Mouse (Mus musculus) kidney, adult 18-20 months (tissue): ENCODE results near the gene Med15.
"Not testable (repeated sequence)": the region's sequence is repeated elsewhere in the genome, so short reads cannot be mapped to it uniquely, and the experiment has no call there.

Source experiments
- DNase-seq: peaks from one replicate; pipeline ENCODE4 v3.0.0; 2021

Gene Med15

DNA sequence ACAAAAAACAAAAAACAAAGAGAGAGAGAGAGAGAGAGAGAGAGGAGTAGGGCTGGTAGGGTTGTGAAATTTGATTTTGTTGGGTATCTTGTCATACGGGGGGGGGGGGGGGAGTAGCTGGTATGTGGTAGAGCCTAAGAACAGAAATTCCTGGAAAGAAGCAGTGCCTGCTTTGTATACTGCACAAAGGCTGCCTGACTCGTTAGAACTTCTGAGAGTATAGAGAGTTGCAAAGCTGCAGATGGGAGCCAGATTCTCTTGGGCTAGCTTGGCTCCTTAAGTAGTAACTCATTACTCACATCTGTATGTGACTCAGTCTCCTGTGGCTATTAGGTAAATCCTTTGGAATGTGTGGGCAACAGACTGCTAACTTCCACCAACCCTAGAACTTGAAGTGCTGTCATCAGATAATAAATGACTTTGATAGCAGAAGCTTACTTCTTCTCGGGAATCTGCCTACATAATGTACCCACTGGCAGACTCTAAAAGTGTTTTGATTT is at the start of gene Med15:
TSS of gene Med15 (minus strand) at position 51 of the 500 bp plus-strand sequence.
- no peak for DNase-seq

DNA sequence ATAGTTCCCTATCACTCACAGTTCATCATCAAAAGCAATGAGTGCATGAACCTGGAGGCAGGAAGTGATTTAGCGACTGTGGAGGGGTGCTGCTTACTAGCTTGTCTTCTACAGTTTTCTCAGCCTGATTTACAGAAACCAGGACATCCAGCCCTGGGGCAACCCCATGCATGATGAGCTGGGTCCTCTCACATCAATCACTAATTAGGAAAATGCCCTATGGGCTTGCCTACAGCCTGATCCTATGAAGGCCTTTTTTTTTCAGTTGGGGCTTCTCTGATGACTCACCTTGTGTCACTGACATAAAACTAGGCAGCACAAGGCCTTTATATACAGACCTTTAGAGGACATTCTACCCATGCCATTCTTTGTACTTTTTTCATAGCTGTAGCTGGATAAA is 47.0 kb upstream of the Med15 start:
- DNase-seq = no peak

DNA sequence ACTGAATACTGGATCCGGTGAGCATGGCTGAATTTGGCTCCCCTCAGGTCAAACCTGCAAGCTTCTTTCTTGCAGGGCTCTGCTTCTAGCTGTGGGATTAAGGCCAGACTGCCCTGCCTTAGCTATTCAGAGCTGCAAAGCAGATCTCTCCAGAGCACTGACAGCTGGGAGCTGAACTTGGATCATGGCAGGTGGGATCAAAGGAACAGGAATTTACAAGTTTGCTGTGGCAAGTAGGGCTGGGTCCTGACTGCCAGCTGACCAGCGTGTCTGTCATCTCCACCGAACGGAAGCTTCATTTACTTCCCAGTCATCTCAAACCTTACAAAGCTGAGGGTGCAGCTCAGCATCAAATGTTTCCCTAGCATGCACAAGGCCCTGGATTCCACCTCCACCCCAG is 45.5 kb upstream of the Med15 start:
- no peak for DNase-seq

DNA sequence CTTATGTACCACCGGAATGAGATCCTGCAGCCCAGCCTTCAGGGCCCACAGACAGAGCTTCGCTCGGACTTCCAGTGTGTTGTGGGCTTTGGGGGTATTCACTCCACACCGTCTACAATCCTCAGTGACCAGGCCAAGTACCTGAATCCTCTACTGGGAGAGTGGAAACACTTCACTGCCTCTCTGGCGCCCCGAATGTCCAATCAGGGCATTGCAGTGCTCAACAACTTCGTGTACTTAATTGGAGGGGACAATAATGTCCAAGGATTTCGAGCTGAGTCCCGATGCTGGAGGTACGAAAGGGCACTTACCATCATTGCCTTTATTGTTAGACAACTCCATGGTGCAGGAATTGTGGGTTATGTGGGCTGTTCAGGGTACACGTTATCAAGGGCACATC is 44.1 kb upstream of the Med15 start:
- peak; percentile 48 for DNase-seq

DNA sequence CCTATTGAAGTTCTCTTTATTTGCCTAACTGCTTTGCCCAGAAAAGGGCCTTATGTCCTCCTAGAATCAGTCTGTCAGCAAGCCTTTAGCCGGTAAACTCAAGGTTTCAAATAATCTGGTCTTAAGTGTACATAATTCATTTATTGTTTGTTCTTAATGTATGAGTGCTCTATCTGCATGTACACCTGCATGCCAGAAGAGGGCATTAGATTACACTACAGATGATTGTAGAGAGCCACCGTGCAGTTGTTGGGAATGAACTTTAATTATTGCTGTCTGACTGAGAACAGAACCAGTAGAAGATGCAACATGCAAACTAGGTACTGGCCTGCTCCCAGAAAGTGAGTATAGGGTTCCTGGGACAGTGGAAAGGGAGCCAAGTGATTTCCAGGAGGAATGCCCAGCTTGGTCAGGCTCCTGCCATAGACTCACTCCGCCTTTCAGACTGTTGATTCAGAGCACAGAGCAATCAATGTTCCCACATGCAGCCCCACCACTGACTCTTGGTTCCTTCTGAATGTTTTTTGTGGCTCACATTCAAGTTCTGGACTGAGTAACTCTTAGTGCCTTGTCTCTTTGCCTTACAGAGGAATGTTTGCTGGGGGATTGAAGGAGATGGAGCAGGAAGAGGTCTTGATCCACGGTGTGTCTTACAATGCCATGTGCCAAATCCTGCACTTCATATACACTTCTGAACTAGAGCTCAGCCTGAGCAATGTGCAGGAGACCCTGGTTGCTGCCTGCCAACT is 38.6 kb upstream of the Med15 start:
- DNase-seq = peak; percentile 24

DNA sequence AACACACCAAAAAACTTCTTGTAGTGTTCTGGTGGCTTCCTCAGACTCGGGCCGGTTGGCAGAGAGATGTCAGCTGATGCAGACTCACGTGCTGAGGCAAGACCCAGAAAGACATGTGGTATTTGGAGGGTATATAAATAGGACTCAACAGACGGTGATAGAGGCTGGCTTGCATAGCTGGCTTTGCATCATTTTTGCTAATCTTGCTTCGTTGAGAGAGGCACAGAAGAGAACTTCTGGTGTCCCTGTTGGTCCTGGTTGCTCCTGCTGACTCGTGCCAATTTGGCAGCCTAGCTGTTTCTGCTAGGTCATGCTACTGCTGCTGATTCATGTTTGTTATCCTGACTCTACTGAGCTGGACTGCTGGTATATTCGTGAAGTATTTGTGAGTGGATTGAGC is 36.1 kb upstream of the Med15 start:
- DNase-seq = no peak

DNA sequence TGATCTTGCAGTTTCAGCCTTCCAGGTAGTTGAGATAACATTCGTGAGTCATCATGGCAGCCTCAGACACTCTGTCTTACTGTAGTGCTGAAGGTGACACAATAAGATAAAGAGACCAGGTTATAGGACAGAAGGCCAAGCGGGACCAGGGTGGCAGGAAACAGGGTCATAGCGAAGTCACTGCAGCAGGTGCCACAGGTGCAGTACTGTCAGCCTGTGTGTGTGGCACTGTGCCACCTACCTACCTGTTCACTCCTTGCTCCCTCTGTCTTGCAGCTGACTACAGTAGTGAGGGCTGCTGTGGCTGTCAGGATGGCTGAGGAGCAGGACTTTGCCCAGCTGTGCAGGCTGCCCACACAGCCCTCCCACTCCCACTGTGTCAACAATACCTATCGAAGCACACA is 31.4 kb upstream of the Med15 start:
- DNase-seq = peak; percentile 13

DNA sequence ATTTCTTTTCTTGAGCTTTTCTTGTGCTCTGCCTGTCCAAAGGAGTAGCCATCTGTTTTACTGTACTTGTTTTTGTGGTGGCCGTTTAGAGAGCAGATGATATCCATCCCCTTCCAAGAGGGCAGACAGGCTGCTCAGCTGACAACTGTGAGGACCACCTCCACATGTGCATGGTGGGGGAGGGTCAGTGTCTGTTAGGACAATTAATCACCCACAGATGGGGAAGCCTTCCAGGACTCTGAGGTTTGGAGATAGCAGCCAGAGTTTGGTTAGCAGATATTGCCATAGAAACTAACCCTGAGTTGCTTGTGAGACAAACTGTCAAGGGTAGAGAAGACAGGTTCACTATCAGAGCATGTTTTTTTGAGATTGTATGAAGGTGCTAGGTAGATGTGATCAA is 28.4 kb upstream of the Med15 start:
- DNase-seq = no peak

DNA sequence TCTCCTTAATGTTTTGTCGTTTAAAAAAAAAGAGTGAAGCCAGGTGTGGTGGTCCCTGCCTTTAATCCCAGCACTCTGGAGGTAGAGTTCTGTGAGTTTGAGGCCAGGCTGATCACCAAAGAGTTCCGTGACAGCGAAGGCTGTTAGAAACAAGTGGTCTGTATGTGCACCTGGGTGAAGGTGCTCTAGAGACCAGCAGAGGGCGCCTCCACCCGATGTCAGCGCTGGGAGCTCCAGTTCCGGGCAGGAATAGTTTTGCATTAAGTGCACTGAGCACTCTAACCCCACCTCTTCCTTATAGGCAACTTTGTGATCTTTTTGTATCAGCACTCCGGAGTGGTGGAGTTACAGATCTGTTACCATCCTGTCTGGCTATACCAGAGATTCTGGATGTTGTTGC is 28.0 kb upstream of the Med15 start:
- peak; percentile 43 for DNase-seq

DNA sequence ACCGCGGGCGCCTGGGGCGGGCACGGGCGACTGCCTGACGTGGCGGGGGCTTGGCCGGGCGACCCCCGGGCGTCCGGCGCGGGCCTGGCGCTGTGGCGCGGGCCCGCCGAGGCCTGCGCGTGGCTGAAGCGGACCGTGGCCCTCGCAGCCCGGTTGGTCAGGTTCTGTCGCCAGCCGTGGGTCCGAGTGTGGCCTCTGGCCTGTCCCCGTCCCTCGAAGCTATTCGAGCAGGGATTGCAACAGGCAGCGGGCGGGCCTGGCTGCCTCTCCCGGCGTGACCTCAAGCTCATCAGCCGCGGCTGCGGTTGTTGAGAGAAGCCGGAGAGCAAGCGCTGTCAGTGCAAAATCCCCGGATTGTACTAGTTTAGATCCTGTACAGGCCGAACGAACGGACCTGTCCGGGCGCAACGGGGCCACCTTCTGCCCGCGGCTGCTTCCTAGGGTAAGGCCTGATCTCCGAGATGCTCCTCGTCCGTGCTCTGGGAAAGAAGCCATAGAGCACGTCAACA is 27.2 kb upstream of the Med15 start:
- peak; percentile 58 for DNase-seq

DNA sequence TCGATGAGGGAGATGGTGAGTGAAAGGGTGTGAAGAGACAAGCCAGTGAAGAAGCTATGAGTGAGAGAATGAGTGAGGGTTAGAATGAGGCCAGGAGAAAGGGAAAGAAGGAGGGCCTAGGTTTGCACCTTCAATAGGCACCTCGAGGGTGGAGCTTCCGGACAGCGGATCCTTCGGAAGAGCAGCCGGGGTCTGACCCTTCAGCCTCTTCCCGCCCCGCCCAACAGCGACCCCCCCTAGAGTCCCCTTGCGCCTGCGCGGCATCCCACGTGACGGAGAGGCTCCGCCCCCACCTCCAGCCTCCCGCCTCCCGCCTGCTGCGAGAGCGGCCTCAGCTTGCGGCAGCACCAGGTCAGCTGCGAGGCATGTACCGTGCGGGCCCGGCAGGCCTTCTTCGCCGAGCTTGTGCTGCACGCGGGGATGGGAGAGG is 26.7 kb upstream of the Med15 start, which contains the start of gene Klhl22:
TSS of gene Klhl22 (plus strand) at position 275 of the 430 bp plus-strand sequence.
- peak; percentile 89 for DNase-seq

DNA sequence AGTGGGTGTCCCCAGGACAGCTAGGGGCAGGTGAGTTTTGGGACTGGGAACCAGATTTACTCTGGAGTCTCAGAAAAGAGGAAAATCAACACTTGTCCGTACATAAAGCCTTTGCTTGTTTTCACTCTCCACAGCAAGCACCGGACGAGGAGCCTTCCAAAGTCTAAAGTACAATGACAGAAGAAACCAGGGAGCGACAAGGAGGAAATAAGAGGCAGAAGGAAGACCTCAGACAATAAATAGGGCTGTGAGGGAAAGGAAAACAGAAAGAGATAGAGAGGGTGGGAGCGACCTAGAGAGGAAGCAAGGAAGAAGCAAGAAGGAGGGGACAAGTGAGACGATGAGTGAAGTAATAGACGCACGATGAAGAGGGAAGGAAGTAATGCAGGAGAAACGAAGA is 26.2 kb upstream of the Med15 start:
- DNase-seq = peak; percentile 45

DNA sequence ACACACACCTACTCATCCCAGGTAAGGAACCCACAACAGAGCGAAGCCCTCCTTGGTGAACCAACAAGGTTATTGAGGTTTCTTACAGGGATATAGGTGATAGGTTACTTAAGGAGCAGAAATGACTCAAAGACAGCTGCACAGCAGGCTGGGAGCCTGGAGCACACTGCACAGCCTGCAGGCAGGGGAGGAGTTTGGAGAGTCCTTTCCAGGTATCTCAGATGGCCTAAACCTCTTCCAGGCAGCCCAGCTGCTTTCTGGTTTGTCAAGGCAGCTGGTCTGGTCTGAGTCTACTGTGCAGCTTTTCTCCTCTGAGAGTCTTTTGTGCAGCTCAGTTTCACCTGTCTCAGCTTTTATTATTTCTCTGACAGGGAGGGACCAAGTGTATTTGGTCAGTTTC is 25.1 kb upstream of the Med15 start:
- no peak for DNase-seq

DNA sequence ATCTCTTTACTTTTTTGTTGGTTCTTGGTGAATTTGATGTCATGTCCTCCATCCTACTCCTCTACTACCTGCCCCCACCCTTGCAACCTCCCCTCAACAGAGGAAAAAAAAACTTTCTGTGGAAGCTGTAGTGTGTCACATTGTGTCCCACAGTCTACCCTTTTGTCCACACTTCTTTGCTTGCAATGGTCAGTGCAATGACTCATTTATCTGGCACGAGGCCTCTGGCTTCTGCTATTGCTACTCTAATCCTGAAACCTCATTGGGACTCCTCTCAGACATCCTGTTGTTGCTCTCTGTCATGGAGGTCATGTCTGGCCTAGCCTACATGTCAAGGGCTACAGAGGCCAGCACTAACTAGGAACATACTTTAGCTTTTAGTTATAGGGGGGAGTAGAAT is 21.0 kb upstream of the Med15 start:
- no peak for DNase-seq

DNA sequence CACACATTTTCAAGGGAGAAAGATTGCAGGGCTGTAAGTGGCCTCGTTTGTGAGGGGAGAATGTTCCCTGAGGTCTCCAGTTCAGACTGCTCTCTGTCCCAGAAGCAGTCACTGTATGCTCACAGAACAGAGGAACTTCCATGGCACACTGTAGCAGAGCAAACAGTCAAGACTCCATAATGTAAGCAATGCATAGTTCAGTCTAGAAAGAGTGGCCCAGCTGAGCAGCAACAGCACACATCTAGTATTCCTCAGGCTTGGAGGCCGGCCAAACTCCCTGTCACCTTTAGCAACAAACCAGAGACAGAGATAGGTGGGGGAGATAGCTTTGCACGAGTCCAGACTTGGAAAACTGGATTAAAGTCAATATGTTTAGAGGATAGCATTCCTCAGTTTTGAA is 20.3 kb upstream of the Med15 start:
- peak; percentile 16 for DNase-seq

DNA sequence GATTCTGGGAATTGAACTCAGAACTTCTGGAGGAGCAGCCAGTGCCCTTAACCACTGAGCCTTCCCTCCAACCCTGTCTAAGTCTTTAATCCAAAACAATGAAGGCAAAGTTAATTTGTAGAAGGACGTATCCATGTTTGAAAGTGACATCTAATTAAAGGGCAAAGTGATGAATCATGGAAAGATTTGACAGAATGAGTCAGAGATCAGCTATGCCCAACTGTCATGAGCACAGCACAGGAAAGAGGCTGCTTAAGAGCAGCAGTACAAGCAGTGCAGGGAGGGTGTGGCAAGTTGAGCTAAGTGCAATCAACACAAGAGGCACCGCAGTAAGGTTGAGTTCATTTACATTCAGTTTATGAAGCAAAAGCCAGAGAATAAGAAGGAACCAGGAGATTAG is 12.4 kb upstream of the Med15 start:
- no peak for DNase-seq

DNA sequence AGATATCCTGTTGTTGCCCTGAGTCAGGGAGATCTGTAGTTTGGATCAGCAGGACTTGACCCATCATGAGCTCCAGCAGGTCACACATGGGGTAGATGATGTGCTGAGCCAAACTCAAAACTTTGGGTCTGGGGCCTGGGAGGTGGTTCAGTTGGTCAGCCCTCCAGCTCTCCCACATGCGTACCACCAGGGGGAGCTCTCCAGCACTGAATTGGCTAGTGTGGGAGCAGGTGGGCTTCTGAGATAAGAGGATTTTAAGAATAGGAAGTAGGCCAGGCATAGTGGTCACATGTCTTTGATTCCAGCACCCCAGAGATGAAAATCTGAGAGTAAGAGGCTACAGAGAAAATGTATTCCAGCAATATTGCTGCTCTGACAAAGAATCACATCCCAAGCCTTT is 11.8 kb upstream of the Med15 start:
- DNase-seq = peak; percentile 34

DNA sequence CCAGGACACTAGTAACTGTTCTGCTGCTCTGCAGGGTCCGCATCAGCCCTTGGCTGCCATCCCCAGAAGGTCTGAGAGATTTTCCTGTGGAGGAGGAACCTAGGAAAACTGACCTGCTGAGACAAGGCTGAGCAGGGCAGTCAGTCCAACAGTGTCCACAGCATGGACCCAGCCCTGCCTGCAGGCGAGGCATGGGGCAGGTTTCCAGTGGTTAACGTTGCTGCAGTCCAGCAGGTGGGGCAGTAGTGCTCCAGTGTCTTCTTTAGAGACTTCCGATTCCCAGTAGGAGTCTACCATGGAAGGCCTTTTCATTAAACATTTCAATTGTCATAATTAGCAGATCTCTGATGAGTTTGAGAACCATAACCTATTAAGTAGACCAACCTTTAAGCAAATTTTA is 10.6 kb upstream of the Med15 start:
- DNase-seq = peak; percentile 38

DNA sequence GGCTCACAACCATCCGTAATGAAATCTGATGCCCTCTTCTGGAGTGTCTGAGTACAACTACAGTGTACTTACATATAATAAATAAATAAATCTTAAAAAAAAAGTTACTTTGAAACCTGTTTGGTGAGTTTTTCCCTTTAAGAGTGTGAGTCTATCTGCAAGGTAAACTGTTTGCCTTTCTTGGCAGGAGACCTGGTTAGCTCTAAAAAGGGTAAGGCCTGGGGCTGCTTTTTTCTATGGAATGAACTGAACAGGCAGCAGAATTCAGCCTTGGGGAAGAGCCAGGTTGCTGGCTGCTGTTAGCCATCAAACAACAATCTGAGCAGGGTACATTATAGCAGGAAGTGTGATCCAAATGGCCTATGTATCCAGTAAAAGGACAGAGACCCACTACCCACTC is 10.1 kb upstream of the Med15 start:
- DNase-seq = peak; percentile 15

DNA sequence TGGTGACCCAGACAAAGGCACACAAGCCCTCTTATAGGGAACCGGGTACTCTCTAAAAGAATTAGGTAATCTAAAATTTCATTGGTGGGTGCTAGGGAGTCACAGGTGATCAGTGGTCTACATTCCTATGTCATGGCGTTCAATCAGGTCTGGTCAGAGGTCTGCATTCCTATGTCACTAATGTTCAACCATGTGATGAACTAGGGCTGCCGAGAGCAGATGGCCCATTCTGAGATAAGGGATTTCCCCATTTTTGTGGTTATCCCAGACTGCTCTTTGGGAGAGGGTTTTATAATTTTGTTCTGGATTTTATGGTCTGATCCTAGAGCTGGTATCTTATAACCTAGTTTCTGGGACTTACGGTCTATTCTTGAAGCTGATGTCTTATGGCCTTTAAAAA is 7.4 kb upstream of the Med15 start:
- no peak for DNase-seq

DNA sequence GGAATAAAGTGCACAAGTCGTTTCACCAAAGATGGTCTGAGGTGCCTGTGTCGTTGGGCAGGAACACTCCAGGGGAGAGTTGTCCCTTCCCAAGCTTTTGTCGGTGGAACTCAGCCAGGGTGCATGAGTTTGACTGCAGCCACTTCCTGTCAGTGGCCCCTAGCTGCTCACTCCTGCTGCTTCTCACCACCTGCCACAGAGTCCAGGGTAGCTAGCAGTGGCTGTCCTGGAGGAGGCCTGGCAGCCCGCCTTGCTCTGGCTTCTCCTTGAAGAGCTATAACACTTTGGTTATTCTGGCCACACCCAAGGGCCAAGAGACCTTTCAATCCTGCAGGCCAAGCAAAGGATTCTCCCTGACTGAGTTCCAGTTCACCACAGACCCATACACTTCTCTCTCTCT is 3.5 kb upstream of the Med15 start:
- no peak for DNase-seq

DNA sequence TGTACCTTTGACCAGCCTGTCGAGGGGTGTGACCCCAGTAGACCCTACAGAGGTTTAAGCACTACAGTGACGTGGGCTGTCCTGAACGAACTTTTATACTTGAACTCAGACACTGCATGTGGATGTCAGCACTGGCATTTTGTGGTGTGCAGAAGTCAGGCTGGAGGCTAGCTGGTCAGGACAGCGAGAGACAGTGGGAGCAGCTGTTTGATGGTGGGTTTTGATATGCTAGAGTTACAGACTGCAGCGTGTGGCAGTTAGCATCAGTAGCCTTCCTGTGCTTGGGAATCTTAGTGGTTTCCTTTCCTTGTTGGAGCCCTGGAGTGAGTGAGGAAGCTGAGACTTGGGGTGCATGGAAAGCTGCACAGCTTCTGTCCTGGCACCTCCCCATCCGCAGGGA is 2.2 kb upstream of the Med15 start:
- DNase-seq = not testable (repeated sequence)

DNA sequence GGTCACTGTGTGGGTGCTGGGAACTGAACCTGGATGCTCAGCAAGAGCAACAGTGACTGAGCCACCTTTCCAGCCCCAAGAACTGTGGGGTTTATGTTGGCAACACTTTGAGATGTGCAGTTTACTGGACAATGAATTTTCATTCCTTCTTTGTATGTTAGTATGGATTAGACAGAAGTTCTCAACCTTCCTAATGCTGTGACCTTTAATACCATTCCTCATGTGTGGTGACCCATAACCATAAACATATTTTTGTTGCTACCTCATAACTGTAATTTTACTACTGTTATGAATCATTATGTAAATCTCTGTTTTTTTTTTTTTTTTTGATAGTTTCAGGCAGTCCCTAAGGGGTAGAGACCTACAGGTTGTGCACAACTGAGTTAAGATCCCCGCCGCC is 955 bp upstream of the Med15 start:
- no peak for DNase-seq

DNA sequence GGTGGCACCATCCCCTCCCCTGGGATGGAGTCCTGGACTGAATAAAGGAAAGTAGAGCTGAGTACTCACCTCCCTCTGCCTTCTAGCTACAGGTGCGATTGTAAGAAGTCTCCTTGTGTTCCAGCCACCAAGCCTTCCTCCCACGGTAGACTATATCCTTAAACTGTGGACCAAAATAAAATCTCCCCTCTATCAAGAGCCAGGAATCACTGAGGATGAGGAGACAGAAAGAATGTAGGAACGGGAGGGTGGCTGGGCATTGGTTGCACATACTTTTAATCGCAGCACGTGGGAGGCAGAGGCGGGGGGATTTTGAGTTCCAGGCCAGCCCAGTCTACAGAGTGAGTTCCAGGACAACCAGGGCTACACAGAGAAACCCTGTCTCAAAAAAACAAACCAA is 260 bp downstream of the Med15 start:
- no peak for DNase-seq

DNA sequence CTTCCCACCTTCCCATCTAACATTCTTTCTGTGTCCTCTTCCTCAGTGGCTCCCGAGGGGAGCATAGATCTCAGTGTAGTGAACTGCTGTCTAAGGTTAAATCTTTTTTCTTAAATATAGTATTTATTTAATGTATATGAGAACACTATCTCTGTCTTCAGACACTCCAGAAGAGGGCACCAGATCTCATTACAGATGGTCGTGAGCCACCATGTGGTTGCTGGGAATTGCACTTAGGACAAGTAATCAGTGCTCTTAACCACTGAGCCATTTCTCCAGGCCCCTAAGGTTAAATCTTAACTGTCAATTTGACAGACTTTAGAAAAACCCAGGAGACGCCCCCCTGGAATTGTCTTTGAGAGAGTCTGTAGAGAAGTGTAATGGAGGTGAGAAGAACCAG is 670 bp downstream of the Med15 start:
- DNase-seq = no peak
